Mouse (Mus musculus) large intestine, adult 2 months (tissue): ENCODE measurements around the gene Olfr140. TPM values are rescaled to one million over a fixed set of nuclear protein-coding genes. Genes with fewer than 3 reads are reported as not detected.

ENCODE experiments used
- DNase-seq: peaks from one replicate; pipeline ENCODE4 v3.0.0-alpha.2; 2012; ENCODE audit warnings: low read depth, low spot score
- WGBS: fragments of 180-500 bp; shearing (Covaris S2); methylation state at CpG from one replicate; pipeline ENCODE4 v1.1.7; 2018; 5-methylcytosine and 5-hydroxymethylcytosine counted together
- polyA plus RNA-seq: library from polyadenylated mRNA; depleted of rRNA; stranded (reverse); fragments of >200 nt; gene quantifications from 2 replicates; pipeline ENCODE4 v1.2.3, GENCODE M21; 2012; rRNA removed

Olfr140 gene
- polyA plus RNA-seq, result not detected in 2 replicates

DNA sequence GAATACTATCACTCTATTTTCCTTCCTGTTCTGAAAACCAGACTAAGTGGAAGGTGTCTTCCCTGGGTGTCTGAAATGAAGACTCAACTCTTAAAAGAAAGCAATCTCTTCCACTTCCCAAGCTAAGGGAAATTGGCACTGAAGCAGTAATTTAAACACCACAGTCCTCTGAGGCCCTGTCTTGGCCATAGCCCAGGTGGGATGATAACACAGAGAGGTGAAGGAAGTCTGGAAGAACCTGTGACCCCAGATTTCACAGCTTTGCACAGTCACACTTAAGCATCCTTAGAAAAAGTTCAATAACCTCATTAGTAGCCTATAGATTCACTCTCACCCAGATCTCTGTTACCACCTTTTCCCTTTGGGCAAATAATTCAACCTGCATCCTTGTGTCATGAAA, at the start of gene Olfr140:
Gene Olfr140, minus strand, starts transcription at position 101 of the 400 bp plus-strand sequence.
- no peak for DNase-seq

GRCm38 (mm10) chr2:90070065-90070464, 6.7 kb upstream of the Olfr140 start:
- 62% methylated on average over 2 of the region's 2 CpGs for WGBS
- DNase-seq, result no peak

- no peak for DNase-seq
Observed at GRCm38 (mm10) chr2:90035037-90035436, 28.4 kb downstream of the Olfr140 start, which contains the start of gene Olfr1265. Olfr1265 (plus strand) TSS chr2:90035337.

DNA sequence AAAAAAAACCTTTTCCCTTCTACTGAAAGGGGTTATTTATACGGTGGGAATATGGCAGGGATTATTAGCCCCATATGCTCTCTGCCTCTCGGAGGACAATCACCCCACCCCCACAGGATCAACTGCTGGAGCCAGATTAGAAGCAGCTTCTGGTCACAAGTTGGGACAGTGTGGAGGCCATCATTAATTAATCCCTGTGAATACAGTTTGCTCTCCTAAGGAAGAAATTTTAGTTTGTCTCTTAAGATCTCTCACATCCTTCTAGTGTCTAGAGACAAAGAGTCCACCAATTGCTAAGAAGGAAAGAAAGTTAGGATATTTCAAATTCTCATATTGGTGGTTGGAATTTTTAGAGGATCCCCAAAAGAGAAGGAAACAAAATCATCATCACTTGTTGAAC, 37.9 kb downstream of the Olfr140 start, which contains the start of gene Olfr1264:
Gene Olfr1264, minus strand, starts transcription at position 101 of the 400 bp plus-strand sequence.
- no peak for DNase-seq
- WGBS, result 71% methylated on average over 2 of the region's 2 CpGs

DNA sequence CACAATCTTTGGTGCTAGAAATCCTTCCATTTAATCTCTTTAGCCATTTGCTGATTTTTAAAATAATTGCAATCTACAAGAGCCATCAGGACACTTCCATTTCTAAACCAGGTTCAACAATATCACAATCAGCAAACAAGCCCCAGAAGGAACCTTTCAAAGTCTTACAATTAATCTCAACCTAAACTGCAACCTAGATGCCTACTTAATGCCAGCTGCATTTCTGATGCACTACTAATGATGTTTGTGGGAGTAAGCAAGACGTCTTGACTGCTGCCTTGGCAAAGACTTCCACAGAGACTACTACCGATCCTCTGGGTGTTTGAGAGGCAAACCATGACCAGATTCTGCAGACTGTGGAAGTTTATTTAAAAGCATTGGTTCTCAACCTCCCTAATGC, 51.6 kb downstream of the Olfr140 start, which contains the start of gene Olfr1263:
Gene Olfr1263, plus strand, starts transcription at position 301 of the 400 bp plus-strand sequence.
- WGBS, result 87% methylated on average over 2 of the region's 2 CpGs
- no peak for DNase-seq

DNA sequence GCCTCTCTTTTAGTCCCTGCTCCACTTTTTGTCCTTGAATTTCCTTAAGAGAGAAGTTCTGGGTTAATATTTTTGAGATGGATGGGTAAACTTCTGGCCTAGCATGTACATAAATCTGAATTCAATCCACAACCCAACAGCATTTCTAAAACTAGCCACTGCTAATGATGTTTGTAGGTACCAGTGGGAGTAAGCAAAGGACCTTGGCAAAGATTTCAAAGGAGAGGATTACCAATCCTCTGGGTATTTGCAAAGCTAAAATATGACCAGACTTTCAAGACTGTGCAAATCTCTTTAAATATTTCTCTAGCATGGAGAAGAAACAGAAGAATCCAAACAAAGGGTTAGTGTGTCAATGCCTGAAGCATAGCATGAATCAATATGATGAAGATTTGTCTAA, 63.5 kb downstream of the Olfr140 start, which contains the start of gene Olfr1262:
Gene Olfr1262, plus strand, starts transcription at position 301 of the 400 bp plus-strand sequence.
- DNase-seq, result no peak

Other genes with a start within 250 kb of the Olfr140 start
- gene Olfr1256, start 222.0 kb downstream of the Olfr140 start, polyA plus RNA-seq, result not detected in 2 replicates
- gene Olfr48, start 215.4 kb downstream of the Olfr140 start, polyA plus RNA-seq, result not detected in 2 replicates
- not detected in 2 replicates for gene Olfr1257, start 185.2 kb downstream of the Olfr140 start, polyA plus RNA-seq
- gene Olfr1258, start 136.3 kb downstream of the Olfr140 start, polyA plus RNA-seq, result not detected in 2 replicates
- gene Olfr1259, start 114.9 kb downstream of the Olfr140 start, polyA plus RNA-seq, result 0.12 TPM in 1 of 2 replicates, not detected in the other
- gene Olfr1260, start 89.3 kb downstream of the Olfr140 start, polyA plus RNA-seq, result not detected in 2 replicates
- gene Olfr1261, start 72.4 kb downstream of the Olfr140 start, polyA plus RNA-seq, result not detected in 2 replicates
- not detected in 2 replicates for gene Olfr1262, start 63.4 kb downstream of the Olfr140 start, polyA plus RNA-seq
- gene Olfr1263, start 51.5 kb downstream of the Olfr140 start, polyA plus RNA-seq, result not detected in 2 replicates
- gene Olfr1264, start 38.0 kb downstream of the Olfr140 start, polyA plus RNA-seq, result not detected in 2 replicates
- gene Olfr1265, start 28.3 kb downstream of the Olfr140 start, polyA plus RNA-seq, result not detected in 2 replicates
- gene Olfr1269, start 57.8 kb upstream of the Olfr140 start, polyA plus RNA-seq, result not detected in 2 replicates
- gene Olfr32, start 78.7 kb upstream of the Olfr140 start, polyA plus RNA-seq, result not detected in 2 replicates
- not detected in 2 replicates for gene Olfr1270, start 89.5 kb upstream of the Olfr140 start, polyA plus RNA-seq
- gene Olfr1506, start 160.9 kb upstream of the Olfr140 start, polyA plus RNA-seq, result not detected in 2 replicates
- gene Olfr142, start 194.0 kb upstream of the Olfr140 start, polyA plus RNA-seq, result not detected in 2 replicates
- not detected in 2 replicates for gene Olfr1271, start 207.4 kb upstream of the Olfr140 start, polyA plus RNA-seq
- gene Olfr1272, start 229.2 kb upstream of the Olfr140 start, polyA plus RNA-seq, result not detected in 2 replicates